Mouse (Mus musculus): Measurements from ENCODE around the gene Cxcr3. TPM values are rescaled to one million over a fixed set of nuclear protein-coding genes. Genes with fewer than 3 reads are reported as not detected.

Cxcr3 gene
- 0.25 and 0.46 TPM in 2 replicates for polyA plus RNA-seq (2012; rRNA removed)

DNA sequence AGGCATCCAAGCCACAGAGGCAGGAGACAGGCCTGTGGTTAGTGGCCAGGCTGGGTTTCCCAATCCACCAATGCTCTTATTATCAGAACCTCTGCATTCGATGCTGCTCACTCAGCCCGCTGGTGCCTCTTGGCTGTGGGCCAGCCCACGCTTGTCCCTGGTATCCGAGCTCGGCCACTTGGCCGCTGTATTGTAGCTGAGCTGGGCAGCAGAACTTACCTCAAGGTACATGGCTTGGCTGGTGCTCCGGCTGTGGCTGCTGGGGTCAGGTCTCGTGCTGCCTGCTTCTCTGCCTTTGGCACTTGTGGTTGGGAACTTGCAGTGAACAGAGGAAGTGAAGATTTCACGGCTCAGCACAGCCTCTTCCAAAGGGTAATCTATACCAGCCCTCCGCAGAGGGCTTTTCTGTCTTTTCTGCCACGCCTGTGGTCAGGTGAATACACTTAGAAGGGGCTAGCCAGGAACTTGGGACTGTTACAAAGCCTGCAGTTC, at the start of gene Cxcr3:
Gene Cxcr3, minus strand, starts transcription at position 442 of the 492 bp plus-strand sequence.
- no peak for DNase-seq (ENCODE audit: extremely low spot score in 1 of 2, low spot score in 1 of 2)

GRCm38 (mm10) chrX:101772035-101772434, 38.0 kb upstream of the Cxcr3 start:
- peak in 1 of 2 experiments; percentile 76 for DNase-seq (ENCODE audit: extremely low spot score in 1 of 2, low spot score in 1 of 2)

- no peak for DNase-seq (ENCODE audit: extremely low spot score in 1 of 2, low spot score in 1 of 2)
Measured at GRCm38 (mm10) chrX:101770307-101770706, 36.2 kb upstream of the Cxcr3 start.

DNA sequence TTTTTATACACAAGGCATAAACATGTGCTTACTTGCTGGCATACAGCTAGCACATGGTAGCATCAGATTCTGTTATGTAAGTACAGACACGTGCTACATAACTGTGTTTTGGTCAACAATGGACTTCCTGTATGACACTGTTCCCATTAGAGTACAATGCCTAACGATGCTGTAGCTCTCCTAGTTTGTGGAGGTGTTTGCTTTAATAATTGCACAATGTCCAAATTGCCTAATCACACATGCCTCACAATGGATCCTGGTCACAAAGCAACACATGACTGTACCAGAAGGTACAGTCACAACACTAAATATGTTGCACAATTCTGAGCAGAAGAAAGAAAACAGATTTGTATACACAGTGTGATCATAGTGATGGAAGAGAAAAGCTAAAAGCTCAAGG, 35.4 kb upstream of the Cxcr3 start:
- DNase-seq (ENCODE audit: extremely low spot score in 1 of 2, low spot score in 1 of 2): no peak

- DNase-seq (ENCODE audit: extremely low spot score in 1 of 2, low spot score in 1 of 2): no peak
Measured at GRCm38 (mm10) chrX:101767280-101767679, 33.2 kb upstream of the Cxcr3 start.

- DNase-seq (ENCODE audit: extremely low spot score in 1 of 2, low spot score in 1 of 2): peak; percentile 44 to 72
Measured at GRCm38 (mm10) chrX:101765111-101765510, 31.0 kb upstream of the Cxcr3 start.

DNA sequence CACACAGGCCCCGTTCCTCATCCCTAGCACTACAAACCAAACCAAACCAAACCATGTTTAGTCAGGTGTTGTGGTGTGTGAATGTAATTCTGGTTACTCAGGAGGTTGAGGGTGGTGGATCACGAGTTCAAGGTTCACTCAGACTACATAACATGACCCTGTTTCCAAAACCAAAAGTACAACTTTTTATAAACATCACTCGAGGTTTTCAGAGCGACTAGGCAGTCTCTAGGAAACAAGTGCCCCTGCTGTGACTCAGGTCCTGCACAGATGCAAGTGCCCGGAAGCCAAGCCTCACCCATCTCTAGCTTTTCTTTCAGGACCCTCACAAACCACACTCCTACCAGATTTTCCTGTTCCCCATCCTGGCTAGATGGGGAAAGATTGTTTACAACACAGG, 30.6 kb upstream of the Cxcr3 start:
- DNase-seq (ENCODE audit: extremely low spot score in 1 of 2, low spot score in 1 of 2): no peak

DNA sequence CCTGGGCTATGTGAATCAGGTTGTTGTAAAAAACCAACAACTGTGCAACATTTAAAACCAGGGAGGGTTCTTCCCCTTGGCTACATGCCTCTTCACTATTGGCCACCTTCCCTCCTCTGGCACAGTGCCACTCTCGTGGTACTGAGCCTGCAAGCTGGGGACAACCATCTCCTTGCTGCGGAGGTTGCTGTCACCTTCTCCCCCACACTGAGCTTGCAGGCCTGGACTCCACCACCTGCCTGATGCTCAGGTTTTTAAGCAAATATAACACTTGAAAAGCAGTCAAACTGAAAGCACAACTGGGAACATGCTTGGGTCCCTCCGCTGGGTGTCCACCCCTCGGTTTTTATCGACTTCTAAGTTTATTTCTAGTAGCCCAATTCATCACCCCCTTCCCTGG, 20.4 kb upstream of the Cxcr3 start:
- DNase-seq (ENCODE audit: extremely low spot score in 1 of 2, low spot score in 1 of 2): peak; percentile 14 to 70

- DNase-seq (ENCODE audit: extremely low spot score in 1 of 2, low spot score in 1 of 2): no peak
Measured at GRCm38 (mm10) chrX:101750144-101750543, 16.1 kb upstream of the Cxcr3 start.

GRCm38 (mm10) chrX:101741064-101741433, 7.0 kb upstream of the Cxcr3 start:
- no peak for DNase-seq (ENCODE audit: extremely low spot score in 1 of 2, low spot score in 1 of 2)

- DNase-seq (ENCODE audit: extremely low spot score in 1 of 2, low spot score in 1 of 2): peak; percentile 36 to 57
Measured at GRCm38 (mm10) chrX:101740335-101741063, 6.4 kb upstream of the Cxcr3 start.

DNA sequence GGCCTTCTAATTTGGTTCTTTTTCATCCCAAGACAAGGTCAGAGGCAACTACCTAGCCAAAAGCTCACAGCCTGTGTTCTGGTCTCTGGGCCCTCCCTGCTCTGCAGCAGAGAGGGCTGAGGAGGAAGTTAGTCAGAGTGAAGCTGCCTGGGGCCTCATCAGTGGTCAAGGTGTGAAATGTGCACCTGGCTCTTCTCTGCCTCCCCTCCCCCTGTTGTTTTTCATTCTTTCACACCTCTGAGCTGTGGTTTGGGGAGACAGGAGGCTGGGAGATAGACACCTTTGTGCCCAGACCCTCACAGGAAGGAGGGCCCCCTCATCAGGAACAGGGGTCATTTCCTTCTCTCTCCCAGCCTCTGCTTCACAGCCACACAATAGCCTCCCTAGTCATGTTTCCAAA, 3.1 kb upstream of the Cxcr3 start:
- DNase-seq (ENCODE audit: extremely low spot score in 1 of 2, low spot score in 1 of 2): no peak

GRCm38 (mm10) chrX:101734981-101735380, 912 bp upstream of the Cxcr3 start:
- DNase-seq (ENCODE audit: extremely low spot score in 1 of 2, low spot score in 1 of 2): no peak

- DNase-seq (ENCODE audit: extremely low spot score in 1 of 2, low spot score in 1 of 2): no peak
Measured at GRCm38 (mm10) chrX:101733288-101733687, 781 bp downstream of the Cxcr3 start.

DNA sequence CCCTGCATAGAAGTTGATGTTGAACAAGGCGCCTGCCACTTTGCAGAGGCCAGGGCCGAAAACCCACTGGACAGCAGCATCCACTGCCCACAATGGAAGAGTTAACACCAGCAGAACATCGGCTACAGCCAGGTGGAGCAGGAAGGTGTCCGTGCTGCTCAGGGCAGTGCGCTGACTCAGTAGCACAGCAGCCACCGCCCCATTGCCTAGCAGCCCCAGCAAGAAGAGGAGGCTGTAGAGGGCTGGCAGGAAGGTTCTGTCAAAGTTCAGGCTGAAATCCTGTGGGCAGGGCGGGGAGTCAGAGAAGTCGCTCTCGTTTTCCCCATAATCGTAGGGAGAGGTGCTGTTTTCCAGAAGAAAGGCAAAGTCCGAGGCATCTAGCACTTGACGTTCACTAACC, 1.4 kb downstream of the Cxcr3 start:
- no peak for DNase-seq (ENCODE audit: extremely low spot score in 1 of 2, low spot score in 1 of 2)

- no peak for DNase-seq (ENCODE audit: extremely low spot score in 1 of 2, low spot score in 1 of 2)
Measured at GRCm38 (mm10) chrX:101730010-101730409, 4.1 kb downstream of the Cxcr3 start.

GRCm38 (mm10) chrX:101720401-101720800, 13.7 kb downstream of the Cxcr3 start:
- no peak for DNase-seq (ENCODE audit: extremely low spot score in 1 of 2, low spot score in 1 of 2)

DNA sequence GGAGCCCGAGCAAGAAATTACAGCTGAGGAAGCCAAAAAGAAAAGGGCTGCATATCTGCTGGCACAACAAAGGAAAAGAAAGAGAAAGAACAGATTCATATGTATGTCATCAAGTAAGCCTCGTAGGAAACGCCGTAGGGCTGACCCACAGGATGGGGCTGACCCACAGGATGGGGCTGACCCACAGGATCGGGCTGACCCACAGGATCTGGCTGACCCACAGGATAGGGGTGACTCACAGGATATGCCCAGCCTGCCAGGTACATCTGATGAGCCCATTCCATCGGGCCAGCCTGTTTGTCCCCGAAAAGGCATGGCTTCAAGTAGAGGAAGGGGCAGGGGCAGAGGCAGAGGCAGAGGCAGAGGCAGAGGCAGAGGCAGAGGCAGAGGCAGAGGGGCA, 29.0 kb downstream of the Cxcr3 start:
- DNase-seq (ENCODE audit: extremely low spot score in 1 of 2, low spot score in 1 of 2): no peak

DNA sequence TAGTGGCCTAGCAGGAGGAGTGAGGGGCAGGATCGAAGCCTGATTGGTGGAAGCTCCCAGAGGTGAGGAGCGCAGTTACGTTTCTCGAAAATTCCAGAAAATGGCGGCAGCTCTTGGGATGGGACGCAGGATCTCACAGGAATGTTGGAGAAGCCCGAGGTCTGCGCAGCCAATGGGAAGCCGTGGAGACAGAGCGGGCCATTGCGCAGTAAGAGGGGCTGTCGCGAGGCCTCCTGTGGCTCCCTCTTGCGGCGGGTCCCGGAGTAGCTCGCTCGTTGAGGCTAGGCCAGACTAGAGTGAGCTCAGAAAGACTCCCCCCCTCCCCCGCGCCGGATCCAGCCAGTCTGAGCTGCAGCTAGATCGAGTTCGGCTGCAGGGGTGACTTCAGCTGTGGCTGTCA, 35.8 kb downstream of the Cxcr3 start:
- no peak for DNase-seq (ENCODE audit: extremely low spot score in 1 of 2, low spot score in 1 of 2)

DNA sequence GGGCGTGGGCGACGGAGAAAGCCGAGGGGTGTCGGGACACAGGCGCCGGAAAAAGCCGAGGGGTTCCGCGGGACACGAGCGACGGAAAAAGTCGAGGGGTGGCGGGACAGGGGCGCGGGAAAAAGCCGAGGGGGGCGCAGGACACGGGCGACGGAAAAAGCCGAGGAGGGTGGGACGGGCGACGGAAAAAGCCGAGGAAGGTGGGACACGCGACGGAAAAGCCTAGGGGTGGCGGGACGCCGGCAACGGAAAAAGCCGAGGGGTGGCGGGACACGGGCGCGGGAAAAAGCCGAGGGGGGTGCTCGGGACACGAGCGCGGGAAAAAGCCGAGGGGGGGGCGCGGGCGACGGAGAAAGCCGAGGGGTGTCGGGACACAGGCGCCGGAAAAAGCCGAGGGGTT, 36.5 kb downstream of the Cxcr3 start:
- no peak for DNase-seq (ENCODE audit: extremely low spot score in 1 of 2, low spot score in 1 of 2)

DNA sequence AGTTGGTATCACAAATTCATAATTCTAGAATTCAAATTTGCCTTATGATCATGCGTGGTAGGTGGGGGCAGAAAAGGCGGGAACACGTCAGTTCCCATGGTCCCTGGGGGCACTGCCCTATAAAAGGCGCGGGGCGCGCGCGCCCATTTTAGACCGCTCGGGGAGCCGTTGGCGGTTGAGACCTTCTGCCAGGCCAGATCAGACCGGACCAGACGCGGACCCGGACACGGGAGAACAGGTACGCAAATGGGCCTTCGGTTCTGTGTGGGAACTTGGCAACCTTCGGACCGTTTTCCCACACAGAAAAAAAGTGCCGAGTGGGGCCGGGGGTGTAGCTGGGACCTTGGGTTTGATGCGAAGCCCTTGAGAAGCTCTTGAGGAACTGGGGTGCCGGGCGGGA, 38.4 kb downstream of the Cxcr3 start:
- DNase-seq (ENCODE audit: extremely low spot score in 1 of 2, low spot score in 1 of 2): no peak
